Mouse (Mus musculus): ENCODE data around the gene Yju2. TPM values are rescaled to one million over a fixed set of nuclear protein-coding genes. Genes with fewer than 3 reads are reported as not detected.
"Not testable (repeated sequence)": the region's sequence is repeated elsewhere in the genome, so short reads cannot be mapped to it uniquely, and the experiment has no call there.

Yju2 gene
- 8.8 and 9.5 TPM in 2 replicates for polyA plus RNA-seq (2012; rRNA removed)

- peak; percentile 85; the same call in 1 of the 2 replicates for TF ChIP-seq POLR2A (IDR thresholded peaks at IDR 0.05; ENCODE audit: borderline replicate concordance, extremely low read depth, low read depth, low read length)
- TF ChIP-seq CTCF (IDR thresholded peaks at IDR 0.05; ENCODE audit: insufficient read depth, low read length): no peak
- Histone ChIP-seq H3K4me1 (ENCODE audit: control insufficient read depth, insufficient read depth, low read length) (peaks cover 2% of the 10 kb centered on the region; the same call in 1 of the 2 replicates), H3K4me3 (replicated peaks; ENCODE audit: extremely low read depth, low read depth, low read length) (peak within 1 kb of the TSS; percentile 69)
- under 1% methylated on average over 46 of the region's 46 CpGs for WGBS
- DNase-seq: peak; percentile 93
Observed at GRCm38 (mm10) chr17:55958918-55959728, at the start of gene Yju2. TSS of gene Yju2 (plus strand) at chr17:55959099.

- Histone ChIP-seq H3K4me1 (ENCODE audit: control insufficient read depth, insufficient read depth, low read length) (no peaks in the 10 kb centered on the region), H3K4me3 (replicated peaks; ENCODE audit: extremely low read depth, low read depth, low read length) (peak overlapping the region; percentile 83)
- under 1% methylated on average over 33 of the region's 33 CpGs for WGBS
- TF ChIP-seq POLR2A (IDR thresholded peaks at IDR 0.05; ENCODE audit: borderline replicate concordance, extremely low read depth, low read depth, low read length) (peak; percentile 57; the same call in 1 of the 2 replicates), CTCF (IDR thresholded peaks at IDR 0.05; ENCODE audit: insufficient read depth, low read length) (no peak)
- DNase-seq: peak; percentile 67
Observed at GRCm38 (mm10) chr17:55931553-55932502, 27.1 kb upstream of the Yju2 start.

GRCm38 (mm10) chr17:55932635-55933034, 26.3 kb upstream of the Yju2 start:
- TF ChIP-seq POLR2A (IDR thresholded peaks at IDR 0.05; ENCODE audit: borderline replicate concordance, extremely low read depth, low read depth, low read length): no peak
- WGBS: 66% methylated on average over 2 of the region's 2 CpGs
- Histone ChIP-seq H3K4me1 (ENCODE audit: control insufficient read depth, insufficient read depth, low read length) (no peaks in the 10 kb centered on the region), H3K4me3 (replicated peaks; ENCODE audit: extremely low read depth, low read depth, low read length) (no peak overlapping the region)
- DNase-seq: no peak

GRCm38 (mm10) chr17:55933191-55933590, 25.7 kb upstream of the Yju2 start:
- no peak for DNase-seq
- Histone ChIP-seq H3K4me1 (ENCODE audit: control insufficient read depth, insufficient read depth, low read length) (no peaks in the 10 kb centered on the region), H3K4me3 (replicated peaks; ENCODE audit: extremely low read depth, low read depth, low read length) (no peak overlapping the region)
- TF ChIP-seq CTCF (IDR thresholded peaks at IDR 0.05; ENCODE audit: insufficient read depth, low read length) (no peak), POLR2A (IDR thresholded peaks at IDR 0.05; ENCODE audit: borderline replicate concordance, extremely low read depth, low read depth, low read length) (no peak)
- 96% methylated on average over 15 of the region's 15 CpGs for WGBS

- not testable (repeated sequence) for H3K4me1 ChIP-seq (ENCODE audit: control insufficient read depth, insufficient read depth, low read length); DNase-seq
- WGBS: 17% methylated on average over 10 of the region's 10 CpGs
- peak overlapping the region; percentile 15 for H3K4me3 ChIP-seq (replicated peaks; ENCODE audit: extremely low read depth, low read depth, low read length)
Observed at GRCm38 (mm10) chr17:55944387-55944865, 14.5 kb upstream of the Yju2 start.

GRCm38 (mm10) chr17:55944866-55945682, 13.8 kb upstream of the Yju2 start:
- H3K4me3 ChIP-seq (replicated peaks; ENCODE audit: extremely low read depth, low read depth, low read length): peak overlapping the region; percentile 81
- H3K4me1 ChIP-seq (ENCODE audit: control insufficient read depth, insufficient read depth, low read length): not testable (repeated sequence)
- peak; percentile 92 for DNase-seq
- TF ChIP-seq POLR2A (IDR thresholded peaks at IDR 0.05; ENCODE audit: borderline replicate concordance, extremely low read depth, low read depth, low read length): peak; percentile 81; the same call in 1 of the 2 replicates
- WGBS: under 1% methylated on average over 56 of the region's 56 CpGs

- 18% methylated on average over 5 of the region's 5 CpGs for WGBS
- Histone ChIP-seq H3K4me3 (replicated peaks; ENCODE audit: extremely low read depth, low read depth, low read length) (peak overlapping the region; percentile 81), H3K4me1 (ENCODE audit: control insufficient read depth, insufficient read depth, low read length) (peaks cover 2% of the 10 kb centered on the region)
- no peak for DNase-seq
- TF ChIP-seq POLR2A (IDR thresholded peaks at IDR 0.05; ENCODE audit: borderline replicate concordance, extremely low read depth, low read depth, low read length) (no peak), CTCF (IDR thresholded peaks at IDR 0.05; ENCODE audit: insufficient read depth, low read length) (no peak)
Observed at GRCm38 (mm10) chr17:55945696-55946095, 13.2 kb upstream of the Yju2 start.

- H3K4me3 ChIP-seq (replicated peaks; ENCODE audit: extremely low read depth, low read depth, low read length): no peak overlapping the region
- peaks cover 2% of the 10 kb centered on the region for H3K4me1 ChIP-seq (ENCODE audit: control insufficient read depth, insufficient read depth, low read length)
- TF ChIP-seq POLR2A (IDR thresholded peaks at IDR 0.05; ENCODE audit: borderline replicate concordance, extremely low read depth, low read depth, low read length): no peak
- no peak for TF ChIP-seq CTCF (IDR thresholded peaks at IDR 0.05; ENCODE audit: insufficient read depth, low read length)
- 84% methylated on average over 4 of the region's 4 CpGs for WGBS
- no peak for DNase-seq
Observed at GRCm38 (mm10) chr17:55948647-55949046, 10.3 kb upstream of the Yju2 start.

- 82% methylated on average over 2 of the region's 2 CpGs for WGBS
- no peak for DNase-seq
- Histone ChIP-seq H3K4me3 (replicated peaks; ENCODE audit: extremely low read depth, low read depth, low read length) (no peak within 1 kb of the TSS), H3K4me1 (ENCODE audit: control insufficient read depth, insufficient read depth, low read length) (peaks cover 2% of the 10 kb centered on the region)
- TF ChIP-seq CTCF (IDR thresholded peaks at IDR 0.05; ENCODE audit: insufficient read depth, low read length) (no peak), POLR2A (IDR thresholded peaks at IDR 0.05; ENCODE audit: borderline replicate concordance, extremely low read depth, low read depth, low read length) (no peak)
Observed at GRCm38 (mm10) chr17:55949400-55949799, 9.5 kb upstream of the Yju2 start, which contains the start of gene Zfp119b. TSS of gene Zfp119b (minus strand) at chr17:55949500.

Data from lung, adult 2 months (tissue).